In the genomic region with DNA sequence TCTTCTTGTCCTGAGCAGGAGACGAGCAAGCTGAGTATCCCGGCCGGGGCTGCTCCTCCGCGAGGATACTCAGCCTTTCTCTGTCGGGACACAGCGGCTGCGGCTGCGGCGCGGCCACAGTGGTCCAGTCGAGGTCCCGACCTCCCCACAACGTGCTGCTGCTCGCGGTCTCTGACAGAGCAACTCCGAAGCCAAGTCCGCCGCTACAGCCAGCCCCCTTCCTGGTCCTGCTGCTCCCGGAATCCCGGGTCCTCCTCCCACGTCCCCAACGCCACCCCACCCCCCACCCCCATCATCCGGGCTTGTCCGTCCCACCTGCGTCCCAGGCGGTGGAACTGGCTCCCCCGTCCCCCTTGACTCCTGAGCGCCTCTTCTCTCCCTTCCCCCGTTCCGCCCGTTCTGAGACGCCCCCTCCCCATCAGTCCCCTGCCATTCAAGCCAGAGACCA, we compare ENCODE assay signal across 8 mouse cellular contexts. TPM values are rescaled to one million over a fixed set of nuclear protein-coding genes. Genes with fewer than 3 reads are reported as not detected.
DNase-seq lines count a peak whose midpoint lies in the region; ATAC-seq lines count a peak whose summit lies in the region.

No protein-coding gene starts in this region.

- H3K27ac ChIP-seq in heart, embryonic 10.5 days = peak overlapping the region; percentile 30; the same call in 1 of the 2 replicates
- H3K27ac ChIP-seq in heart, embryonic 14.5 days (replicated peaks in 1 of 2; ENCODE audit: control insufficient read depth in 1 of 2, insufficient read depth in 1 of 2, low read depth in 2 of 2, low read length in 2 of 2) = no peak overlapping the region
- H3K27ac ChIP-seq in limb, embryonic 13.5 days = no peak overlapping the region
- H3K27ac ChIP-seq in neural tube, embryonic 11.5 days (ENCODE audit: low read depth, low read length) = no peak overlapping the region

- no peaks in the 10 kb centered on the region for H3K36me3 ChIP-seq in heart, embryonic 10.5 days
- no peaks in the 10 kb centered on the region for H3K36me3 ChIP-seq in heart, embryonic 14.5 days (ENCODE audit: control insufficient read depth, insufficient read depth, low read length)
- H3K36me3 ChIP-seq in limb, embryonic 13.5 days = no peaks in the 10 kb centered on the region
- H3K36me3 ChIP-seq in neural tube, embryonic 11.5 days (ENCODE audit: control insufficient read depth, insufficient read depth, low read length) = no peaks in the 10 kb centered on the region

- H3K9ac ChIP-seq in heart, embryonic 14.5 days (ENCODE audit: low read length) = peak overlapping the region; percentile 32
- peak overlapping the region; percentile 59 for H3K9ac ChIP-seq in limb, embryonic 13.5 days
- H3K9ac ChIP-seq in neural tube, embryonic 11.5 days (ENCODE audit: low read length) = peak overlapping the region; percentile 49

- H3K27me3 ChIP-seq in heart, embryonic 10.5 days (ENCODE audit: insufficient read depth, poor library complexity, severe bottlenecking) = peaks cover 29% of the 10 kb centered on the region
- 0 out of 2 replicates have a peak, but pooled peaks cover 14% of the 10 kb centered on the region for H3K27me3 ChIP-seq in heart, embryonic 14.5 days (ENCODE audit: control insufficient read depth, insufficient read depth, low read length)
- peaks cover 32% of the 10 kb centered on the region for H3K27me3 ChIP-seq in limb, embryonic 13.5 days
- H3K27me3 ChIP-seq in neural tube, embryonic 11.5 days (ENCODE audit: control insufficient read depth, insufficient read depth, low read length) = peaks cover 2% of the 10 kb centered on the region; the same call in 1 of the 2 replicates

- WGBS in heart, embryonic 10.5 days = under 1% methylated on average over 32 of the region's 33 CpGs
- under 1% methylated on average over 33 of the region's 33 CpGs for whole genome bisulfite sequencing in heart, embryonic 14.5 days
- WGBS in limb, embryonic 13.5 days = 1% methylated on average over 33 of the region's 33 CpGs
- 0% methylated on average over 32 of the region's 33 CpGs for WGBS in neural tube, embryonic 11.5 days

- peak overlapping the region; percentile 74 for H3K4me2 ChIP-seq in heart, embryonic 14.5 days (ENCODE audit: low read length)
- H3K4me2 ChIP-seq in limb, embryonic 13.5 days (replicated peaks) = peak overlapping the region; percentile 85
- peak overlapping the region; percentile 60 for H3K4me2 ChIP-seq in neural tube, embryonic 11.5 days (ENCODE audit: low read depth)

- no peak; the same call in 1 of the 2 replicates for ATAC-seq in heart, embryonic 14.5 days (ENCODE audit: insufficient number of reproducible peaks, insufficient read depth, low FRiP score, low read depth)
- ATAC-seq in limb, embryonic 13.5 days (ENCODE audit: low FRiP score, low read depth) = no peak
- peak; percentile 45; the same call in 1 of the 2 replicates for ATAC-seq in neural tube, embryonic 11.5 days (ENCODE audit: insufficient read depth, low FRiP score, low TSS enrichment)

- no peaks in the 10 kb centered on the region for H3K9me3 ChIP-seq in heart, embryonic 10.5 days
- H3K9me3 ChIP-seq in heart, embryonic 14.5 days (ENCODE audit: control insufficient read depth, low read length) = no peaks in the 10 kb centered on the region
- H3K9me3 ChIP-seq in limb, embryonic 13.5 days = no peaks in the 10 kb centered on the region
- no peaks in the 10 kb centered on the region for H3K9me3 ChIP-seq in neural tube, embryonic 11.5 days (ENCODE audit: control insufficient read depth, low read length)

- DNase-seq in heart, embryonic 10.5 days (ENCODE audit: low spot score) = peak; percentile 74
- DNase-seq in heart, postnatal 36 days = no peak
- peak; percentile 10 to 35 for DNase-seq in adrenal gland, postnatal 36 days
- peak; percentile 44 for DNase-seq in neural tube, embryonic 11.5 days (ENCODE audit: low spot score)
- DNase-seq in spleen, adult 18-20 months = no peak
- DNase-seq in urinary bladder, adult 18-20 months (ENCODE audit: low spot score in 2 of 2) = no peak

- intact Hi-C loops in heart, postnatal 36 days (cut with DNase I) = no loop called here

- peak overlapping the region; percentile 57 for H3K4me3 ChIP-seq in heart, embryonic 10.5 days
- H3K4me3 ChIP-seq in heart, embryonic 14.5 days (ENCODE audit: control insufficient read depth in 1 of 2, insufficient read depth in 1 of 2, low read depth in 1 of 2, low read length in 2 of 2) = peak overlapping the region; percentile 38 to 46
- peak overlapping the region; percentile 51 for H3K4me3 ChIP-seq in limb, embryonic 13.5 days
- H3K4me3 ChIP-seq in neural tube, embryonic 11.5 days (ENCODE audit: low read depth, low read length) = peak overlapping the region; percentile 37

- H3K4me1 ChIP-seq in heart, embryonic 10.5 days = 0 out of 2 replicates have a peak, but pooled peaks cover 3% of the 10 kb centered on the region
- H3K4me1 ChIP-seq in heart, embryonic 14.5 days (ENCODE audit: control insufficient read depth in 2 of 2, insufficient read depth in 2 of 2, low read length in 2 of 2) = no peaks in the 10 kb centered on the region
- 0 out of 2 replicates have a peak, but pooled peaks cover 6% of the 10 kb centered on the region for H3K4me1 ChIP-seq in limb, embryonic 13.5 days
- no peaks in the 10 kb centered on the region for H3K4me1 ChIP-seq in neural tube, embryonic 11.5 days (ENCODE audit: control insufficient read depth, insufficient read depth, low read length)

RNA-seq across cellular contexts. Expression of a gene that starts 9.4 kb away (rescaled TPM):
- polyA plus RNA-seq in heart, embryonic 10.5 days (2016; fragmentation: Nextera tagmentation; extraction: Ambion mirVana) = 29.5 and 46.6 TPM in 2 replicates
- total RNA-seq in heart, postnatal 36 days (2021) = 10 to 100 TPM; 14.8 to 19.7 TPM
- 10 to 100 TPM; 33.2 to 34.6 TPM for total RNA-seq in adrenal gland, postnatal 36 days (2021)
- 26.9 and 31.2 TPM in 2 replicates for polyA plus RNA-seq in heart, embryonic 14.5 days (2014; fragmentation: Nextera tagmentation; extraction: Ambion mirVana)
- 48.4 and 49.0 TPM in 2 replicates for polyA plus RNA-seq in limb, embryonic 13.5 days (2015; fragmentation: Nextera tagmentation; extraction: Ambion mirVana)
- polyA plus RNA-seq in neural tube, embryonic 11.5 days (2014; fragmentation: Nextera tagmentation; extraction: Ambion mirVana) = 54.9 and 57.9 TPM in 2 replicates

RNA-seq across cellular contexts. Expression of a gene that starts 27.7 kb away (rescaled TPM):
- polyA plus RNA-seq in heart, embryonic 10.5 days (2016; fragmentation: Nextera tagmentation; extraction: Ambion mirVana) = 1.9 and 2.8 TPM in 2 replicates
- total RNA-seq in heart, postnatal 36 days (2021) = 1 to 10 TPM; 1.7 to 1.8 TPM
- total RNA-seq in adrenal gland, postnatal 36 days (2021) = 1 to 10 TPM; 4.1 to 4.6 TPM
- polyA plus RNA-seq in heart, embryonic 14.5 days (2014; fragmentation: Nextera tagmentation; extraction: Ambion mirVana) = 0.67 and 0.78 TPM in 2 replicates
- 1.6 and 1.9 TPM in 2 replicates for polyA plus RNA-seq in limb, embryonic 13.5 days (2015; fragmentation: Nextera tagmentation; extraction: Ambion mirVana)
- polyA plus RNA-seq in neural tube, embryonic 11.5 days (2014; fragmentation: Nextera tagmentation; extraction: Ambion mirVana) = 1.0 and 1.1 TPM in 2 replicates

RNA-seq across cellular contexts. Expression of a gene that starts 36.8 kb away (rescaled TPM):
- 34.4 and 45.1 TPM in 2 replicates for polyA plus RNA-seq in heart, embryonic 10.5 days (2016; fragmentation: Nextera tagmentation; extraction: Ambion mirVana)
- total RNA-seq in heart, postnatal 36 days (2021) = 10 to 100 TPM in 1 of 2 experiments, 1 to 10 TPM in 1; 8.2 to 12.8 TPM
- 10 to 100 TPM; 24.5 to 27.7 TPM for total RNA-seq in adrenal gland, postnatal 36 days (2021)
- 32.1 and 32.3 TPM in 2 replicates for polyA plus RNA-seq in heart, embryonic 14.5 days (2014; fragmentation: Nextera tagmentation; extraction: Ambion mirVana)
- 50.8 and 52.9 TPM in 2 replicates for polyA plus RNA-seq in limb, embryonic 13.5 days (2015; fragmentation: Nextera tagmentation; extraction: Ambion mirVana)
- 84.7 TPM in 2 replicates for polyA plus RNA-seq in neural tube, embryonic 11.5 days (2014; fragmentation: Nextera tagmentation; extraction: Ambion mirVana)

RNA-seq across cellular contexts. Expression of a gene that starts 36.9 kb away (rescaled TPM):
- polyA plus RNA-seq in heart, embryonic 10.5 days (2016; fragmentation: Nextera tagmentation; extraction: Ambion mirVana) = 257 and 267 TPM in 2 replicates
- 100 to 1,000 TPM; 123 to 127 TPM for total RNA-seq in heart, postnatal 36 days (2021)
- 100 to 1,000 TPM; 172 to 189 TPM for total RNA-seq in adrenal gland, postnatal 36 days (2021)
- polyA plus RNA-seq in heart, embryonic 14.5 days (2014; fragmentation: Nextera tagmentation; extraction: Ambion mirVana) = 211 and 225 TPM in 2 replicates
- polyA plus RNA-seq in limb, embryonic 13.5 days (2015; fragmentation: Nextera tagmentation; extraction: Ambion mirVana) = 252 and 265 TPM in 2 replicates
- 287 and 288 TPM in 2 replicates for polyA plus RNA-seq in neural tube, embryonic 11.5 days (2014; fragmentation: Nextera tagmentation; extraction: Ambion mirVana)

Comparison
In these comparisons a context has a peak if more than half of its experiments do, and no peak if none do; other contexts are left out.
1. DNase-seq: peak in heart, embryonic 10.5 days (single experiment), adrenal gland, postnatal 36 days (2 of 2) and neural tube, embryonic 11.5 days (single experiment); none in heart, postnatal 36 days (0 of 2), spleen, adult 18-20 months (0 of 2) and urinary bladder, adult 18-20 months (0 of 2).
2. Peak in every context shown above with its lines, with median percentiles within 50 percentile points of each other: H3K4me3 ChIP-seq, H3K4me2 ChIP-seq and H3K9ac ChIP-seq.